Mouse (Mus musculus): ENCODE measurements around the gene Pin1. TPM values are rescaled to one million over a fixed set of nuclear protein-coding genes. Genes with fewer than 3 reads are reported as not detected.

The Pin1 gene
- polyA plus RNA-seq, 1 experiment = 2.3 TPM

DNA sequence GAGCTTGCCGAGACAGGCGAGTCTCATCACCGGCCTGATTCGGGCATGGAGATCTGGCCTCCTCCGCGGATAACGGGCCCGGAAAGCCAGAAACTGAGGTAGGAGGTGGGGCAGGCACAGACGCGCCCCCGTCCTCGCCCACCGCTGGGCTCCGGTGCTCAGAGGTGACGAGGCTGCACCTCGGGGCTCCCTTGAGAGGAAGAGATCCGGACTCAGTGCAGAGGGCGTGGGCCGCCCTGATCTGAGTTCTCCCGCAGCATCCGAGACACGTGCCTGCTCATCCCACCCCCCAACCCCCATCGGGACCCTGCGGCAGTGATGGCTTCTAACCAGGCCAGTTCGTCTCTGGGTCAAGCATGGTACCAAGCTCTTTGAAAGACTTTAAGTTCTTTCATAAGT is 364 bp downstream of the Pin1 start:
- peaks cover 71% of the 10 kb centered on the region for H3K4me1 ChIP-seq (ENCODE audit: control insufficient read depth)
- TF ChIP-seq GATA1 (IDR thresholded peaks at IDR 0.05; ENCODE audit: low read length) = no peak
- TF ChIP-seq TAL1 (IDR thresholded peaks at IDR 0.05; ENCODE audit: low read length) = no peak
- peak overlapping the region; percentile 88 for H3K4me3 ChIP-seq (replicated peaks)
- H3K9me3 ChIP-seq (ENCODE audit: control insufficient read depth, low read length) = no peaks in the 10 kb centered on the region
- H3K27me3 ChIP-seq (ENCODE audit: control insufficient read depth) = no peaks in the 10 kb centered on the region
- H3K36me3 ChIP-seq (ENCODE audit: control insufficient read depth) = peaks cover 62% of the 10 kb centered on the region

DNA sequence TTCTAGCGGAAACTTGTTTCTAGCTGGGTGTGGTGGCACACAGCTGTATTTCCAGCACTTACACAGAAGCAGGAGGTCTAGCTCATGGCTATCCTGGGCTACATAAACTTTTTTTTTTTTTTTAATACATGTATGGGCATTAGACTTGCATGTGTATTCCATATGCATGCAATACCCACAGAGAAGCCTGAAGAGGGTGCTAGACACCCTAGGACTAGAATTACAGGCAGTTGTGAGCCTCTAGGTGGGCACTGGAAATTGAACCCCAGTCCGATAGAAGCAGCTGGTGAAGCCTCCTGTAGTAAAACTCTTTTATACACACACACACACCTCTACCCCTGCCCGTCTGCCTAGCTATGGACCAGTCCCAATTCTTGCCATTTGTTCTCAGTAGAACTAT is 2.0 kb downstream of the Pin1 start:
- Histone ChIP-seq H3K9me3 (ENCODE audit: control insufficient read depth, low read length) (no peaks in the 10 kb centered on the region), H3K36me3 (ENCODE audit: control insufficient read depth) (peaks cover 62% of the 10 kb centered on the region), H3K4me3 (replicated peaks) (no peak overlapping the region), H3K27me3 (ENCODE audit: control insufficient read depth) (no peaks in the 10 kb centered on the region), H3K4me1 (ENCODE audit: control insufficient read depth) (peaks cover 67% of the 10 kb centered on the region)
- TF ChIP-seq TAL1 (IDR thresholded peaks at IDR 0.05; ENCODE audit: low read length) = no peak

DNA sequence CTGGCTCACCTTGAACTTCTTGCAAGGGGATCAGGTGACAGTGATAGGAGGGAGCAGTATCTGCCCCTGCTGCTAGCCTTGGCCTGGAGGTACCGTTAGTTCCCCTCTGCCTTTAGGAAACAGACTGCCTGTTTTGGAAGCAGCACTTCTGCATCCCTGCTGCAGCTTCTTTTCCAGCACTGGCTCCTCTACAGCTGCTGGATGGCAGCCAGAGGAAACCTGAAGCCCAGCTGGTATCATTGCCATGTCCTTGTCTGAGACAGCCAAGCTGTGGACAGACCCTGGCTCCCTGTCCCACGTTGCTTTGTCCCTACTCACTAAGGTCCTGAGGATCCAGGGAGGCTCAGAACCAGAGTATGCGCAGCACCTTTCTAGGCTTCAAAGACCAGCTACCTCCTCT is 5.7 kb downstream of the Pin1 start:
- no peak for TF ChIP-seq GATA1 (IDR thresholded peaks at IDR 0.05; ENCODE audit: low read length)
- no peak for TF ChIP-seq TAL1 (IDR thresholded peaks at IDR 0.05; ENCODE audit: low read length)

DNA sequence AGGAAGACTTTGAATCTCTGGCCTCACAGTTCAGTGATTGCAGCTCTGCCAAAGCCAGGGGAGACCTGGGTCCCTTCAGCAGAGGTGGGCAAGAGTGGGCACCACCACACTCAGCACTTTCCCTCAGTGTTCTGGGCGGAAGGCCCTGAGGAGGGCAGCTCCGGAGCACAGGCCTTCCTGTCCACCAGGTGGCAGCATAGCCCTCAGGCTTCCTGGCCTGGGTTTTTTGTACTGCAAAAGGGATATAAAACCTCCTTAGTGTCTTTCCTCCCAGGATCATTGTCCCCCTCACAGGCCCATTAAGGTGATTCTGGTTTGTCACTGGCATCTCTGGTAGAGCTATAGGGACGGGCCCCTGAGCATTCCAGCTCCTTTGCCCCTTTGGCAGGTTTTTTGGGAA is 10.4 kb downstream of the Pin1 start:
- Histone ChIP-seq H3K4me1 (ENCODE audit: control insufficient read depth) (peaks cover 27% of the 10 kb centered on the region), H3K36me3 (ENCODE audit: control insufficient read depth) (peaks cover 82% of the 10 kb centered on the region), H3K4me3 (replicated peaks) (no peak overlapping the region), H3K27me3 (ENCODE audit: control insufficient read depth) (no peaks in the 10 kb centered on the region), H3K9me3 (ENCODE audit: control insufficient read depth, low read length) (no peaks in the 10 kb centered on the region)
- TF ChIP-seq GATA1 (IDR thresholded peaks at IDR 0.05; ENCODE audit: low read length) (no peak), TAL1 (IDR thresholded peaks at IDR 0.05; ENCODE audit: low read length) (no peak)

More for the DNA sequence above, 5.7 kb downstream of the Pin1 start:
- H3K27me3 ChIP-seq (ENCODE audit: control insufficient read depth) = no peaks in the 10 kb centered on the region
- peaks cover 39% of the 10 kb centered on the region for H3K4me1 ChIP-seq (ENCODE audit: control insufficient read depth)
- H3K9me3 ChIP-seq (ENCODE audit: control insufficient read depth, low read length) = no peaks in the 10 kb centered on the region
- peaks cover 91% of the 10 kb centered on the region for H3K36me3 ChIP-seq (ENCODE audit: control insufficient read depth)
- no peak overlapping the region for H3K4me3 ChIP-seq (replicated peaks)

DNA sequence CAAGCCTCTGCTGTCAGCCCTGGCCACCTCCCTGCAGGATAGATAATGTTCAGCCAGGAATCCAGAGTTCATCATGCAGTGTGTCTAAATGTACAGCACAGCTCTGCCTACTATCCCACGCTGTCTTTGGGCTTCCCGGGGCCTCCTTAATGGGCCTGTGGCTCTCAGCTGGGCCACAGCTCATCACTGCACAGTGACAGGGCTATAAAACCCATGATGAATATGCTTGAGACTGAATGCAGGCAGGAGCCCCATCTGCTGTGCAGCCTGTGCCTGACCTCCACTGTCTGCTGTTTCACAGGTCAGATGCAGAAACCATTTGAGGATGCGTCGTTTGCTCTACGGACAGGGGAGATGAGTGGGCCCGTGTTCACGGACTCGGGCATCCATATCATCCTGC is 11.0 kb downstream of the Pin1 start:
- Histone ChIP-seq H3K36me3 (ENCODE audit: control insufficient read depth) (peaks cover 77% of the 10 kb centered on the region), H3K27me3 (ENCODE audit: control insufficient read depth) (no peaks in the 10 kb centered on the region)
- TF ChIP-seq TAL1 (IDR thresholded peaks at IDR 0.05; ENCODE audit: low read length) = no peak
- no peak for TF ChIP-seq GATA1 (IDR thresholded peaks at IDR 0.05; ENCODE audit: low read length)

DNA sequence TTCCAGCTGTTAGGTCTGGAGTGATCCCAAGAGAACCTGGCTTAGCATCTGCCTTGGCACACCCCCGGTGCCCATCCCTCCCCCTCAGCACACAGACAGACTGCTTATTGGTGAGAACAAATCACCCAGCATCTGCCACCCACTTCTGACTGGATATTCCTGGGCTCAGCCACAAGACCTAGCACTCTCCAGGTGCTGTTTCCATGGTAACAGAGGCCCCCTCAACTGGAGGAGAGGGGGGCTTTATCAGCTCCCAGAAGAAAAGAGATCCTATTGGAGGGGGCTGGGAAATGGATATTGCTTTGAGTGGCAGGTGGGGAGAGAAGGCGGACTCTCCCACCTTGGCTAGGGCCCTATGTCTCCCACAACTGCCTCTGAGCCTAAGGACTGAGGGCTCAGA is 12.1 kb downstream of the Pin1 start:
- Histone ChIP-seq H3K36me3 (ENCODE audit: control insufficient read depth) (peaks cover 66% of the 10 kb centered on the region), H3K27me3 (ENCODE audit: control insufficient read depth) (no peaks in the 10 kb centered on the region), H3K9me3 (ENCODE audit: control insufficient read depth, low read length) (no peaks in the 10 kb centered on the region), H3K4me1 (ENCODE audit: control insufficient read depth) (peaks cover 21% of the 10 kb centered on the region), H3K4me3 (replicated peaks) (no peak overlapping the region)
- no peak for TF ChIP-seq GATA1 (IDR thresholded peaks at IDR 0.05; ENCODE audit: low read length)
- no peak for TF ChIP-seq TAL1 (IDR thresholded peaks at IDR 0.05; ENCODE audit: low read length)

More for the DNA sequence above, 11.0 kb downstream of the Pin1 start:
- Histone ChIP-seq H3K9me3 (ENCODE audit: control insufficient read depth, low read length) (no peaks in the 10 kb centered on the region), H3K4me1 (ENCODE audit: control insufficient read depth) (peaks cover 23% of the 10 kb centered on the region), H3K4me3 (replicated peaks) (no peak overlapping the region)

DNA sequence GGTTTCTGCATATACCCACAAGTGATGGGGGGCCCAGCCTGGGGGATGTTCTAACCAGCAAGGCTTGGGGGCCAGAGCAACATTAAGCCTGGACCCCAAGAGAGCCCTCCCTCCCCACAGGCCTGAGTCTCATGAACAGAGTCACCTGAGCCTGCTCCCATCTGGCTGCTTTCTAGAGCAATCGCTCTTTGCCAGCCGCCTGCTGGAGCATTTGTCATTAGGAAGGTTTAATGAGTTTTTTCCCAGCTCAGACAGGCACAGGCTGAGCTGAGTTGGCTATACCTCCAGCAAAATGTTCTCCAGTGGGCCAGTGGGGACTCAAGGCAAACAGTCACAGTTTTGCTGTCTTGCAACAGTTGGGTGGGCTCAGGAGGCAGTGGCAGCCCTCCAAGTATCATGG is 12.5 kb downstream of the Pin1 start:
- no peaks in the 10 kb centered on the region for H3K27me3 ChIP-seq (ENCODE audit: control insufficient read depth)
- TF ChIP-seq GATA1 (IDR thresholded peaks at IDR 0.05; ENCODE audit: low read length) = no peak
- TF ChIP-seq TAL1 (IDR thresholded peaks at IDR 0.05; ENCODE audit: low read length) = no peak
- peaks cover 18% of the 10 kb centered on the region for H3K4me1 ChIP-seq (ENCODE audit: control insufficient read depth)
- H3K9me3 ChIP-seq (ENCODE audit: control insufficient read depth, low read length) = no peaks in the 10 kb centered on the region
- H3K36me3 ChIP-seq (ENCODE audit: control insufficient read depth) = peaks cover 62% of the 10 kb centered on the region
- H3K4me3 ChIP-seq (replicated peaks) = no peak overlapping the region

DNA sequence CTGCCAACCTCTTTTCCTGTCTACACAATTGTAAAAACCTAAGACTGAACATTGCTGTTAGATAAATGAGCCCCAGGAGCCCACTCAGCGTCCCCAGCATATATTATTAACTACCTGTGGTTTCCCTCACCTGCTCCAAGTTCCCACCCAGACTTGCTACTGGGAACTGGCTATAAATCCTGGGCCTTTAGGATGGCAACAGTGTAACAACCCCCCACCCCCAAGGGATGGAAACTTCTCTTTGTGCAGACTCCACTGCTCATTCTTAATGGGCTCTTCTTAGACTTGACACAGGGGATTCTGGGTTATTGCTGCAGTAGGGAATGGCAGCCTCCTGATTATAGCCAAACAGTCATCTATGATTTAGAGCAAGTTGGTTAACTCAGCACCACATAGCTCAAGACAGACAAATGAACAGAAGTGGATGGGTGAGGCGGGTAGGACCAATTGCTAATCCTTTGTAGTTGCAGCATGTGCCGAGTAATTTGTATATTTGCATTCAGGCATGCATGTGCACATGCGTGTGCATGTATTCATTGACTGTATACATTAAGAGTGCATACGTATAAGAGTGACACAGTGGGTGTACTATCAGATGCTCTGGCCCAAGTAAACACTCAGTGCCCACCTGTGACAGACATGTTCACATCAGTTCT is 13.2 kb downstream of the Pin1 start:
- no peaks in the 10 kb centered on the region for H3K9me3 ChIP-seq (ENCODE audit: control insufficient read depth, low read length)
- peaks cover 18% of the 10 kb centered on the region for H3K4me1 ChIP-seq (ENCODE audit: control insufficient read depth)
- no peaks in the 10 kb centered on the region for H3K27me3 ChIP-seq (ENCODE audit: control insufficient read depth)
- H3K36me3 ChIP-seq (ENCODE audit: control insufficient read depth) = peaks cover 54% of the 10 kb centered on the region
- no peak for TF ChIP-seq TAL1 (IDR thresholded peaks at IDR 0.05; ENCODE audit: low read length)
- no peak for TF ChIP-seq GATA1 (IDR thresholded peaks at IDR 0.05; ENCODE audit: low read length)
- H3K4me3 ChIP-seq (replicated peaks) = no peak overlapping the region

DNA sequence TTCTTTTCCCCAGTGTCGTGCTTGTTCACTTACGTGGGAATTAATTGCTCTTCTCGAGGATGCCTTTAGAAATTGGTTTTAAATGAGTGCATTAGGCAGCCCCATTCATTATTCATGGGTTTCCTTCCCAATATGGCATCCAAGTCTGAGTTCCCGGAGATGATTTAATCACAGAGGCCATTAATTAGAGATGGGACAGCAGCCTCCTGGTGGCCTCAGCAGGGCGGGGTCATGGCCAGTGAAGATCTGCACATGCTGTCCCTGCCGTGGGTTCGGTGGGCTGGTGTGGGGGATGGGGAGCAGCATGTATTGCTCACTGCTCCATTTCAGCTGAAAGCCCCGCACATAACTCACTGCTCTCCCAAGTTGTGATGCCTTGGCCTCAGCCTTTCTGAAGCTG is 14.0 kb downstream of the Pin1 start:
- Histone ChIP-seq H3K36me3 (ENCODE audit: control insufficient read depth) (peaks cover 46% of the 10 kb centered on the region), H3K9me3 (ENCODE audit: control insufficient read depth, low read length) (no peaks in the 10 kb centered on the region), H3K27me3 (ENCODE audit: control insufficient read depth) (no peaks in the 10 kb centered on the region), H3K4me3 (replicated peaks) (no peak overlapping the region), H3K4me1 (ENCODE audit: control insufficient read depth) (peaks cover 18% of the 10 kb centered on the region)
- TF ChIP-seq TAL1 (IDR thresholded peaks at IDR 0.05; ENCODE audit: low read length) (no peak), GATA1 (IDR thresholded peaks at IDR 0.05; ENCODE audit: low read length) (no peak)

DNA sequence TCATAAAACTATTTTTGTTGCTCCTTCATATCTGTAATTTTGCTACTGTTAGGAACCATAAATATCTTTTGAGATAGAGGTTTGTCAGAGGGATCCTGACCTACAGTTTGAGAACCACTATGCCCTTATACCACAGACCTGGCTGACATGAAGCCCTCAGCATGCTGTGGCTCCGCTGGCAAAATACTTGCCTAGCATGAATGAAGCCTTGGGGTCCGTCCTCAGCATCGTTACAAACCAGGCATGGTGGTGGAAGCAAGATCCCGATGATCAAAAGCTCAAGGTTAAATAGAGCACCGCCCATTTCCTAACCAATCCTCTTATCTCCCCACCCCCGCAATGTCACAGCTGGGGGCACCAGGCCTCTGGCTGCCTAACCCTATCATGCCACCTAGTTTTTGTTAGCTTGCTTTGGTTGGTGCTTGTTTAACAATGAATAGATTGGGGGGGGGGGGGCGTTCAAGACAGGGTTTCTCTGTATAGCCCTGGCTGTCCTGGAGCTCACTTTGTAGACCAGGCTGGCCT is 14.7 kb downstream of the Pin1 start:
- H3K27me3 ChIP-seq (ENCODE audit: control insufficient read depth) = no peaks in the 10 kb centered on the region
- H3K4me3 ChIP-seq (replicated peaks) = no peak overlapping the region
- peaks cover 18% of the 10 kb centered on the region for H3K4me1 ChIP-seq (ENCODE audit: control insufficient read depth)
- H3K36me3 ChIP-seq (ENCODE audit: control insufficient read depth) = peaks cover 40% of the 10 kb centered on the region
- TF ChIP-seq GATA1 (IDR thresholded peaks at IDR 0.05; ENCODE audit: low read length) (no peak), TAL1 (IDR thresholded peaks at IDR 0.05; ENCODE audit: low read length) (no peak)
- no peaks in the 10 kb centered on the region for H3K9me3 ChIP-seq (ENCODE audit: control insufficient read depth, low read length)
